Mouse (Mus musculus) hindbrain, postnatal 0 days (tissue): Measurements from ENCODE around the gene Clcn5. TPM values are rescaled to one million over a fixed set of nuclear protein-coding genes. Genes with fewer than 3 reads are reported as not detected.

ENCODE experiments used
- ATAC-seq: fragments of 200-750 bp; cut with Nextera tagmentation; 2 replicates; pipeline ENCODE4 v1.8.0; 2017; ENCODE audit warnings: mild to moderate bottlenecking, moderate TSS enrichment, moderate library complexity
- DNase-seq: peaks from one replicate; pipeline ENCODE4 v3.0.0-alpha.2; 2015; ENCODE audit warnings: low spot score
- H3K27ac ChIP-seq: fragments of 300-500 bp; sonication (generic); 2 replicates; pipeline ENCODE4 v1.5.1; 2014; ENCODE audit warnings: mild to moderate bottlenecking
- H3K27me3 ChIP-seq: fragments of 300-500 bp; sonication (generic); 2 replicates; pipeline ENCODE4 v1.6.1; 2014; ENCODE audit warnings: low read length, mixed read lengths; ENCODE audit not compliant: insufficient read depth
- H3K36me3 ChIP-seq: fragments of 300-500 bp; sonication (generic); 2 replicates; pipeline ENCODE4 v1.6.1; 2014; ENCODE audit warnings: low read length, mixed read lengths; ENCODE audit not compliant: insufficient read depth
- H3K4me1 ChIP-seq: fragments of 300-500 bp; sonication (generic); 2 replicates; pipeline ENCODE4 v1.6.1; 2014; ENCODE audit warnings: antibody characterized with exemption, low read length, mixed read lengths; ENCODE audit not compliant: insufficient read depth
- H3K4me2 ChIP-seq: fragments of 300-500 bp; sonication (generic); 2 replicates; pipeline ENCODE4 v1.6.1; 2014; ENCODE audit warnings: low read depth, mild to moderate bottlenecking, low read length, moderate library complexity, mixed read lengths
- H3K4me3 ChIP-seq: fragments of 300-500 bp; sonication (generic); 2 replicates; pipeline ENCODE4 v1.5.1; 2014; ENCODE audit warnings: low read length
- H3K9ac ChIP-seq: fragments of 300-500 bp; sonication (generic); replicated peaks from 2 replicates; pipeline ENCODE4 v1.6.1; 2014; ENCODE audit warnings: mild to moderate bottlenecking, low read length, moderate library complexity, mixed read lengths
- H3K9me3 ChIP-seq: fragments of 300-500 bp; sonication (generic); 2 replicates; pipeline ENCODE4 v1.6.1; 2016; ENCODE audit warnings: low read length, mixed read lengths
- CTCF ChIP-seq: IDR thresholded peaks from 2 replicates; pipeline ENCODE4 v1.5.1; 2016; ENCODE audit warnings: antibody characterized with exemption, control low read depth, low read depth
- WGBS: fragments of 180-500 bp; shearing (Covaris S2); extraction: QIAGEN DNeasy Blood & Tissue Kit; methylation state at CpG from one replicate; pipeline ENCODE4 v1.1.7; 2014; 5-methylcytosine and 5-hydroxymethylcytosine counted together
- polyA plus RNA-seq: library from polyadenylated mRNA; unstranded; fragments of >200 nt; fragmentation: Nextera tagmentation; extraction: Ambion mirVana; gene quantifications from 2 replicates; pipeline ENCODE4 v1.2.1, GENCODE M21; 2015
- total RNA-seq: library from RNA; depleted of rRNA; stranded (reverse); fragments of >200 nt; gene quantifications from 2 replicates; pipeline ENCODE4 v1.2.3, GENCODE M21; 2014; rRNA removed

Gene Clcn5
- total RNA-seq: 31.1 and 31.8 TPM in 2 replicates
- polyA plus RNA-seq: 6.7 and 7.9 TPM in 2 replicates

- Histone ChIP-seq H3K27me3 (no peaks in the 10 kb centered on the region), H3K36me3 (no peaks in the 10 kb centered on the region), H3K9me3 (no peaks in the 10 kb centered on the region), H3K27ac (peak within 1 kb of the TSS; percentile 83), H3K9ac (peak within 1 kb of the TSS; percentile 63), H3K4me1 (no peaks in the 10 kb centered on the region), H3K4me3 (peak within 1 kb of the TSS; percentile 54), H3K4me2 (peak within 1 kb of the TSS; percentile 60)
- no peak for TF ChIP-seq CTCF
- 26% methylated on average over 43 of the region's 43 CpGs for WGBS
- DNase-seq (peak; percentile 96), ATAC-seq (peak; percentile 98)
These were observed at the start of gene Clcn5 for GRCm38 (mm10) chrX:7319089-7319721. Clcn5 (minus strand) TSS chrX:7319358.

DNA sequence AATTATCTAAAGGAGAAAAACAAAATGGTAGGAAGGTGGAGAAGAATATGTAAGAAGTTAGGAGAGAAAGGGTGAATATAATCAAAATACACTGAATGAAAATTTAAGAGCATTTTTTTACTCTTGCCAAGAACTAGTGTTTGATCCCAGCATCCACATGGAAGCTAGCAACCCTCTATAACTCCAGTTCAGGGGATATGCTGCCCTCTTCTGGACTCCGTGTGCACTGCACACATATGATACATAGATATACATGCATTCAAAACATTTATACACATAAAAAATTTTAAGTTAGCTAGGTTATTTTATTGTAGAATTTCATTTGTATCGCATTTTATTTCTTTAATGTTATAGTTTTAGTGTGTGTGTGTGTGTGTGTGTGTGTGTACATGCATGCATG lies 6.3 kb upstream of the Clcn5 start:
- H3K4me3 ChIP-seq: no peak overlapping the region
- WGBS: 33% methylated on average over 2 of the region's 2 CpGs
- peak; percentile 27; the same call in 1 of the 2 replicates for TF ChIP-seq CTCF
- no peaks in the 10 kb centered on the region for H3K27me3 ChIP-seq
- DNase-seq: no peak
- H3K4me1 ChIP-seq: no peaks in the 10 kb centered on the region
- H3K9ac ChIP-seq: no peak overlapping the region
- no peak for ATAC-seq
- H3K9me3 ChIP-seq: no peaks in the 10 kb centered on the region
- H3K27ac ChIP-seq: no peak overlapping the region
- H3K36me3 ChIP-seq: no peaks in the 10 kb centered on the region
- no peak overlapping the region for H3K4me2 ChIP-seq

DNA sequence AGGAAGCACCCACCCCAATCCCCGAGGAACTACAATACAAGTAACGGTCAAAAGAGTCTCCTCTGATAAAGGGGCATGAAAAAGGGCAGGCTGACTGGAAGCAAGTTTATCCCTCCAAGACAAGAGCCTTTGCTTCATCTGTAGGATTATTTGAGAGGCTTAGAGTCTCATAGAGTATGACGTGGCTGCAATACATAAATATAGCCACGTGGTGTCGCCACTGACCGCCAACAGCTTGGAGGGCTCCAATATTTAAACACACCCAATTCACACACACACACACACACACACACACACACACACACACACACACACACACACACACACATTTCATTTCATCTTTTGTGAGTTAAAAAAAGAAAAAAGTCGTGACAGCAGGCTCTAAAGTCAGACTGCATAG lies 3.1 kb upstream of the Clcn5 start:
- Histone ChIP-seq H3K4me1 (no peaks in the 10 kb centered on the region), H3K27ac (no peak overlapping the region), H3K9me3 (no peaks in the 10 kb centered on the region), H3K27me3 (no peaks in the 10 kb centered on the region), H3K4me3 (no peak overlapping the region), H3K4me2 (no peak overlapping the region), H3K36me3 (no peaks in the 10 kb centered on the region), H3K9ac (no peak overlapping the region)
- peak; percentile 72 for DNase-seq
- 16% methylated on average over 7 of the region's 7 CpGs for WGBS
- no peak for ATAC-seq
- peak; percentile 76 for TF ChIP-seq CTCF

- no peak overlapping the region for H3K4me3 ChIP-seq
- H3K36me3 ChIP-seq: no peaks in the 10 kb centered on the region
- H3K4me1 ChIP-seq: no peaks in the 10 kb centered on the region
- 83% methylated on average over 2 of the region's 2 CpGs for WGBS
- H3K4me2 ChIP-seq: no peak overlapping the region
- no peak overlapping the region for H3K9ac ChIP-seq
- ATAC-seq (no peak), DNase-seq (no peak)
- H3K27ac ChIP-seq: no peak overlapping the region
- H3K9me3 ChIP-seq: no peaks in the 10 kb centered on the region
- no peak for TF ChIP-seq CTCF
- no peaks in the 10 kb centered on the region for H3K27me3 ChIP-seq
These were observed 1.4 kb upstream of the Clcn5 start for GRCm38 (mm10) chrX:7320571-7320970.

- no peaks in the 10 kb centered on the region for H3K36me3 ChIP-seq
- no peaks in the 10 kb centered on the region for H3K27me3 ChIP-seq
- no peaks in the 10 kb centered on the region for H3K4me1 ChIP-seq
- peak overlapping the region; percentile 60 for H3K4me2 ChIP-seq
- DNase-seq (peak; percentile 43), ATAC-seq (peak; percentile 78)
- H3K27ac ChIP-seq: peak overlapping the region; percentile 83
- 25% methylated on average over 36 of the region's 37 CpGs for WGBS
- no peak for TF ChIP-seq CTCF
- H3K9ac ChIP-seq: peak overlapping the region; percentile 63
- no peaks in the 10 kb centered on the region for H3K9me3 ChIP-seq
- peak overlapping the region; percentile 54 for H3K4me3 ChIP-seq
These were observed 570 bp downstream of the Clcn5 start for GRCm38 (mm10) chrX:7318551-7319025.

DNA sequence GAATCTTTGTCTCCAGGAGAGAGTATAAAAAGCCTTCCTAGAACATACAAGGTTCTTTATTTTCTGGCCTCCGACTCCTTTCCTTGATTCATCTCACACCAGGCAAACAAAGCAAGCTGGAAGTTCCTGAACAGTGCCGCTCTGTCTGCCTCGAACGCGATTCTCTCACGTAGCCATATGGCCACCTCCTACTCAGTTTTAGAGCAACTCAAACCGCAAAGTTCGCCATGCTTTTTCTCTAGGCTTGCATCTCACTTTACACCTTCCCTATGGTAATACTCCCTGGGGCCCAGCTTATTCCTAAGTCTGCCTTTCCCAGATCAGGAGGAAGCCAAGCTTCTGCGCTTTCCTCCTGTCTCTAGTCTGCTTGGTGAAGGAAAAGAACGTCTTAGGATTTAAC lies 4.0 kb downstream of the Clcn5 start:
- Histone ChIP-seq H3K9ac (no peak overlapping the region), H3K27ac (no peak overlapping the region), H3K36me3 (no peaks in the 10 kb centered on the region), H3K27me3 (no peaks in the 10 kb centered on the region), H3K9me3 (no peaks in the 10 kb centered on the region), H3K4me2 (no peak overlapping the region), H3K4me3 (no peak overlapping the region), H3K4me1 (no peaks in the 10 kb centered on the region)
- TF ChIP-seq CTCF: no peak
- DNase-seq (peak; percentile 9), ATAC-seq (no peak)
- WGBS: 52% methylated on average over 10 of the region's 10 CpGs

GRCm38 (mm10) chrX:7314645-7315044 lies 4.5 kb downstream of the Clcn5 start:
- no peak overlapping the region for H3K4me2 ChIP-seq
- no peaks in the 10 kb centered on the region for H3K27me3 ChIP-seq
- H3K36me3 ChIP-seq: no peaks in the 10 kb centered on the region
- 61% methylated on average over 4 of the region's 4 CpGs for WGBS
- no peak overlapping the region for H3K9ac ChIP-seq
- no peaks in the 10 kb centered on the region for H3K9me3 ChIP-seq
- ATAC-seq (no peak), DNase-seq (no peak)
- no peak for TF ChIP-seq CTCF
- no peaks in the 10 kb centered on the region for H3K4me1 ChIP-seq
- no peak overlapping the region for H3K27ac ChIP-seq
- H3K4me3 ChIP-seq: no peak overlapping the region
